Mouse (Mus musculus) kidney, embryonic 14.5 days (tissue): Measurements from ENCODE around the gene Nbl1. TPM values are rescaled to one million over a fixed set of nuclear protein-coding genes. Genes with fewer than 3 reads are reported as not detected.

Experiments used
- ATAC-seq: fragments of 200-750 bp; cut with Nextera tagmentation; 2 replicates; pipeline ENCODE4 v1.8.0; 2017; ENCODE audit warnings: moderate number of reproducible peaks, mild to moderate bottlenecking, moderate TSS enrichment, moderate library complexity; ENCODE audit not compliant: low FRiP score, low TSS enrichment
- H3K27ac ChIP-seq: fragments of 300-500 bp; sonication (generic); 2 replicates; pipeline ENCODE4 v1.5.1; 2014; ENCODE audit warnings: low read depth, mild to moderate bottlenecking, low read length, moderate library complexity, mixed read lengths
- H3K27me3 ChIP-seq: fragments of 300-500 bp; sonication (generic); 2 replicates; pipeline ENCODE4 v1.6.1; 2014; ENCODE audit warnings: mild to moderate bottlenecking, low read length; ENCODE audit not compliant: control insufficient read depth, insufficient read depth
- H3K36me3 ChIP-seq: fragments of 300-500 bp; sonication (generic); 2 replicates; pipeline ENCODE4 v1.6.1; 2014; ENCODE audit warnings: low read length, mixed read lengths; ENCODE audit not compliant: control insufficient read depth, insufficient read depth
- H3K4me1 ChIP-seq: fragments of 300-500 bp; sonication (generic); 2 replicates; pipeline ENCODE4 v1.6.1; 2014; ENCODE audit warnings: low read length, mixed read lengths; ENCODE audit not compliant: control insufficient read depth, insufficient read depth
- H3K4me2 ChIP-seq: fragments of 300-500 bp; sonication (generic); replicated peaks from 2 replicates; pipeline ENCODE4 v1.6.1; 2014; ENCODE audit warnings: low read depth, mild to moderate bottlenecking, low read length
- H3K4me3 ChIP-seq: fragments of 300-500 bp; sonication (generic); 2 replicates; pipeline ENCODE4 v1.5.1; 2014; ENCODE audit warnings: mild to moderate bottlenecking, low read length
- H3K9ac ChIP-seq: fragments of 300-500 bp; sonication (generic); 2 replicates; pipeline ENCODE4 v1.6.1; 2014; ENCODE audit warnings: low read depth, mild to moderate bottlenecking, low read length, moderate library complexity
- H3K9me3 ChIP-seq: fragments of 300-500 bp; sonication (generic); 2 replicates; pipeline ENCODE4 v1.6.1; 2016; ENCODE audit warnings: low read length; ENCODE audit not compliant: control insufficient read depth
- WGBS: fragments of 180-500 bp; shearing (Covaris S2); extraction: QIAGEN DNeasy Blood & Tissue Kit; methylation state at CpG from one replicate; pipeline ENCODE4 v1.1.7; 2014; 5-methylcytosine and 5-hydroxymethylcytosine counted together
- polyA plus RNA-seq: library from polyadenylated mRNA; unstranded; fragments of >200 nt; fragmentation: Nextera tagmentation; extraction: Ambion mirVana; gene quantifications from 2 replicates; pipeline ENCODE4 v1.2.1, GENCODE M21; 2014

Gene Nbl1
- polyA plus RNA-seq, 1 experiment from 2014 or later: 22.3 TPM

DNA sequence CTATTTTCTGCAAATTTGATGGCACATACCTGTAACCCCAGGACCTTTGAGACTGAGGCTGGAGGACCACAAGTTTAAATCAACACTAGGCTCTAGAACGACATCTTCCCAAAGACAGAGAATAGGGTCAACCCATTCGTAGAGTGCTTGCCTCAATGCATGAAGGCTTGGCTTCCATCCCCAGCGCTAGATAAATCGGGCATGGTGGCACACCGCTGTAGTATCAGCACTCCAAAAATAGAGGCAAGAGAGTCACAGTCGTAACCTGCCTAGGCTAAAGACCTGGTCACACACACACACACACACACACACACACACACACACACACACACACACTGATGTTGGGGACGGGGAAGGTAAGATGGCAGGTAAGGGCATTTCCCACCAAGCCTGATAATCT lies 12.5 kb downstream of the Nbl1 start:
- Histone ChIP-seq H3K9me3 (no peaks in the 10 kb centered on the region), H3K4me3 (no peak overlapping the region), H3K4me2 (no peak overlapping the region), H3K27me3 (peaks cover 17% of the 10 kb centered on the region), H3K9ac (no peak overlapping the region), H3K36me3 (no peaks in the 10 kb centered on the region), H3K4me1 (peaks cover 15% of the 10 kb centered on the region), H3K27ac (no peak overlapping the region)
- no peak for ATAC-seq
- 93% methylated on average over 7 of the region's 7 CpGs for WGBS

- H3K4me1 ChIP-seq: peaks cover 17% of the 10 kb centered on the region
- H3K9ac ChIP-seq: no peak overlapping the region
- H3K27ac ChIP-seq: no peak overlapping the region
- H3K4me2 ChIP-seq: no peak overlapping the region
- H3K4me3 ChIP-seq: no peak overlapping the region
- H3K36me3 ChIP-seq: no peaks in the 10 kb centered on the region
- ATAC-seq: no peak
- H3K9me3 ChIP-seq: no peaks in the 10 kb centered on the region
- peaks cover 25% of the 10 kb centered on the region for H3K27me3 ChIP-seq
- 81% methylated on average over 11 of the region's 11 CpGs for WGBS
Measured at GRCm38 (mm10) chr4:139079439-139079838, 13.4 kb downstream of the Nbl1 start.

DNA sequence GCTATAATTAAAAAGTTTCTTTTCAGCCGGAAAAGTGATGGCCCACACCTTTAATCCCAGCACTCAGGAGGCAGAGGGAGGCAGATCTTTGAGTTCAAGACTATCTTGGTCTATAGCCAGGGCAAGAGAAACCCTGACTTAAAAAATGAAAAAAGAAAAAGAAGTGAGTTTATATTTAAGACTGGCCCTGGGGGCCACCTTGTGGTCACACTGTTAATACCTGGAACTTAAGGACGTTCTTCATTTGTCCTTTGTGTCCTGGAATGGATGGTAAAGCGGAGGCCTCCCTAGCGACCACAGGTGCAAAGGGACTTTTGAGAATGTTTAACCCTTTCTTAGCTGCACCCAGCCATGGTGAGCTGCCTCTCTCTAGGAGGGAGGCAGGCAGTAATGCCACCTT lies 14.1 kb downstream of the Nbl1 start:
- no peaks in the 10 kb centered on the region for H3K9me3 ChIP-seq

DNA sequence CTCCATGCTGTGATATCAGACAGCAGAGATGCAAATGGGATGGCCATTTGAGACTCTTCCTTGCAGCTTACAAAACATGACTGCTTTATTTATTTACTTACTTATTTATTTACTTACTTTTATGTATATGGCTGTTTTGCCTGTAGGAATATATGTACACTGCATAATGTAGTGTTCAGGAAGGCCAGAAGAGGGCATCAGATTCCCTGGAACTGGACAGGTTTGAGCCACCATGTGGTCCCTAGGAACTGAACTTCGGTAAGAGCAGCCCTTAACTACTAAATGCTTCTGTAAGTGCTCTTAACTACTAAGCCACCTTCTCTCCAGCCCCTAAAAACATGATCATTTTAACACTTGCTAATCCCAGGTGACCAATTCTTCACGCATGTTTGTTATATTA lies 14.5 kb downstream of the Nbl1 start:
- Histone ChIP-seq H3K27ac (no peak overlapping the region), H3K36me3 (no peaks in the 10 kb centered on the region), H3K4me3 (no peak overlapping the region), H3K27me3 (peaks cover 37% of the 10 kb centered on the region), H3K4me2 (no peak overlapping the region), H3K4me1 (peaks cover 15% of the 10 kb centered on the region), H3K9me3 (no peaks in the 10 kb centered on the region), H3K9ac (no peak overlapping the region)
- no peak for ATAC-seq
- 37% methylated on average over 2 of the region's 2 CpGs for WGBS

More for the DNA sequence above, 14.1 kb downstream of the Nbl1 start:
- 21% methylated on average over 4 of the region's 4 CpGs for WGBS
- H3K4me2 ChIP-seq: no peak overlapping the region
- H3K4me3 ChIP-seq: no peak overlapping the region
- H3K9ac ChIP-seq: no peak overlapping the region
- peaks cover 32% of the 10 kb centered on the region for H3K27me3 ChIP-seq
- no peak overlapping the region for H3K27ac ChIP-seq
- ATAC-seq: no peak
- no peaks in the 10 kb centered on the region for H3K36me3 ChIP-seq
- peaks cover 18% of the 10 kb centered on the region for H3K4me1 ChIP-seq

DNA sequence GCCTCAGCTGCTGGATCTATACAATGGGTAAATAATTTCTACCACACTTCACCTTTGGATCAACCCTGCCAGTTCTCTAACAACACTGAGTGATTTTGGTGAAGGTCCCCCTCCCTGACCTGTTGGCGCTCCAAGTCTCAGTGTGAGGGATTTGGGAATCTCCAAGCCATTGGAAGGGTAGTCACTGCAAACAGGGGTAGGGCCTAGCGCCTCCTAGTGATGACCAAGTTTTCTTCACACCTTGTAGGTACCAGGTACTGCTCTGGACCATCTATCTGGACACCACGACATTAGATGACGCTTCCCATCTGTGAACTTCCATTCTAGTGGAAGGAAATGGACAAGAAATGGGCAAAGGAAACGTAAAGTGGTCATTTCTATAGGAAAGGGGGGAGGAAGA lies 16.9 kb downstream of the Nbl1 start:
- Histone ChIP-seq H3K27ac (no peak overlapping the region), H3K4me3 (peak overlapping the region; percentile 57; the same call in 1 of the 2 replicates), H3K9me3 (no peaks in the 10 kb centered on the region), H3K36me3 (no peaks in the 10 kb centered on the region), H3K4me2 (peak overlapping the region; percentile 99), H3K4me1 (0 out of 2 replicates have a peak, but pooled peaks cover 3% of the 10 kb centered on the region), H3K9ac (no peak overlapping the region), H3K27me3 (peaks cover 48% of the 10 kb centered on the region)
- 19% methylated on average over 5 of the region's 5 CpGs for WGBS
- ATAC-seq: no peak

GRCm38 (mm10) chr4:139075041-139075711 lies 17.6 kb downstream of the Nbl1 start, which contains the start of gene Htr6:
Gene Htr6, minus strand, starts transcription at chr4:139075570.
- peak; percentile 36; the same call in 1 of the 2 replicates for ATAC-seq
- WGBS: under 1% methylated on average over 69 of the region's 77 CpGs

GRCm38 (mm10) chr4:139074060-139074459 lies 18.7 kb downstream of the Nbl1 start:
- peak overlapping the region; percentile 99; the same call in 1 of the 2 replicates for H3K4me2 ChIP-seq
- ATAC-seq: no peak

More at GRCm38 (mm10) chr4:139075041-139075711, 17.6 kb downstream of the Nbl1 start, which contains the start of gene Htr6:
- Histone ChIP-seq H3K27ac (no peak within 1 kb of the TSS), H3K9me3 (no peaks in the 10 kb centered on the region), H3K4me3 (peak within 1 kb of the TSS; percentile 57), H3K9ac (peak within 1 kb of the TSS; percentile 59), H3K27me3 (peaks cover 52% of the 10 kb centered on the region), H3K4me2 (peak within 1 kb of the TSS; percentile 99), H3K4me1 (0 out of 2 replicates have a peak, but pooled peaks cover 3% of the 10 kb centered on the region), H3K36me3 (no peaks in the 10 kb centered on the region)

DNA sequence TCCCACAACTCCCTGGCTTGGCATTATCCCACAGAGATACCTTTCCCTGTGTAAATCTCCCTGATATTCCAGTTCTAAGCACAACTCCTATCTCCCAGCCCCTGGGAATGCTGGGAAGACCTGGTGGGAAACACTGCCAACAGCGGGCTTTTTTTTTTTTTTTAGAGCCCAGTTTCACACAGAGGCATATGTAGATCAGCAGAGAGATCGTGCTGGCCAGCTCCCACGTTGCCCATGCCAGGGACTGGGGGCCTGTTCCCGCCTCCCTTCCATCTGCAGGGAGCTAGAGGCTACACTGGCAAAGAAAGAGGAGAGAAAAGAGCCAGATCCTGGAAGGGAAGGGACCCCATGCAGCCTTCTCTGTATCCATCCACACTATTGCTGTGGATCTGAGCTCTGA lies 24.5 kb downstream of the Nbl1 start:
- H3K9me3 ChIP-seq: no peaks in the 10 kb centered on the region
- no peak overlapping the region for H3K27ac ChIP-seq
- H3K4me2 ChIP-seq: no peak overlapping the region
- H3K27me3 ChIP-seq: peaks cover 17% of the 10 kb centered on the region
- no peaks in the 10 kb centered on the region for H3K4me1 ChIP-seq
- 21% methylated on average over 4 of the region's 4 CpGs for WGBS
- ATAC-seq: no peak
- H3K36me3 ChIP-seq: no peaks in the 10 kb centered on the region
- H3K4me3 ChIP-seq: no peak overlapping the region
- H3K9ac ChIP-seq: no peak overlapping the region

More at GRCm38 (mm10) chr4:139074060-139074459, 18.7 kb downstream of the Nbl1 start:
- Histone ChIP-seq H3K4me3 (peak overlapping the region; percentile 57), H3K27ac (no peak overlapping the region), H3K27me3 (peaks cover 52% of the 10 kb centered on the region), H3K9me3 (no peaks in the 10 kb centered on the region), H3K36me3 (no peaks in the 10 kb centered on the region), H3K4me1 (0 out of 2 replicates have a peak, but pooled peaks cover 3% of the 10 kb centered on the region), H3K9ac (no peak overlapping the region)
- WGBS: 24% methylated on average over 29 of the region's 29 CpGs

DNA sequence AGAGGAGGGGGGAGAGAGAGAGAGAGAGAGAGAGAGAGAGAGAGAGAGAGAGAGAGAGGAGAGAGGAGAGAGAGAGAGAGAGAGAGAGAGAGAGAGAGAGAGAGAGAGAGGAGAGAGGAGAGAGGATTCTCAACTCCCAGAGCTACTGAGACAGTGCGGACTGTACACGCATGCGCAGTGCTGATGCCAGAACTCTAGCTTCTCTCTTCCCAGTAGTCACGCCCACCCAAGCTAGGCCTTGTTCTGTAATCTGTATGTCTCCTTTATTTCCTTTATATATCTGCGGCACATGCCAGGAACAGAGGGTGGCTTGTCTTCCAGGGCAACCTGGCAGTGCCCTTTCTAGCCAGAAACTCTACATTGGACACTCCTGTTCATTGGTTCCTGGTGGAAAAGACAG lies 28.0 kb downstream of the Nbl1 start:
- no peak for ATAC-seq

More for the DNA sequence above, 28.0 kb downstream of the Nbl1 start:
- no peaks in the 10 kb centered on the region for H3K4me1 ChIP-seq
- H3K27me3 ChIP-seq: peaks cover 2% of the 10 kb centered on the region; the same call in 1 of the 2 replicates
- 91% methylated on average over 5 of the region's 5 CpGs for WGBS
- H3K9me3 ChIP-seq: no peaks in the 10 kb centered on the region
- no peak overlapping the region for H3K27ac ChIP-seq
- no peak overlapping the region for H3K9ac ChIP-seq
- no peak overlapping the region for H3K4me3 ChIP-seq
- no peak overlapping the region for H3K4me2 ChIP-seq
- no peaks in the 10 kb centered on the region for H3K36me3 ChIP-seq
